15 mouse cellular contexts compared by ENCODE assay signal in genomic region chr11:113140595-113140994, GRCm38 (mm10).
"Had no signal": no experiment of that assay in that cellular context is flagged by ENCODE, and none has a peak within 500 bp of the region (broad histone marks: within the 10 kb centered on the region; RNA-seq: fewer than 3 reads in every experiment).

No protein-coding gene starts in this region.

- H3K27ac ChIP-seq: kidney, embryonic 15.5 days; limb, embryonic 13.5 days; liver, embryonic 14.5 days; midbrain, embryonic 12.5 days; neural tube, embryonic 12.5 days had no signal

- H3K36me3 ChIP-seq: kidney, embryonic 15.5 days; limb, embryonic 13.5 days; midbrain, embryonic 12.5 days; neural tube, embryonic 12.5 days had no signal

- H3K4me2 ChIP-seq: kidney, embryonic 15.5 days; limb, embryonic 13.5 days; midbrain, embryonic 12.5 days; neural tube, embryonic 12.5 days had no signal

- H3K4me3 ChIP-seq: kidney, embryonic 15.5 days; limb, embryonic 13.5 days; midbrain, embryonic 12.5 days; myocyte; neural tube, embryonic 12.5 days had no signal

- H3K27me3 ChIP-seq: kidney, embryonic 15.5 days; limb, embryonic 13.5 days; midbrain, embryonic 12.5 days; neural tube, embryonic 12.5 days had no signal

- H3K9me3 ChIP-seq: kidney, embryonic 15.5 days; midbrain, embryonic 12.5 days; neural tube, embryonic 12.5 days had no signal

- H3K9ac ChIP-seq: kidney, embryonic 15.5 days; limb, embryonic 13.5 days; liver, embryonic 14.5 days; midbrain, embryonic 12.5 days; neural tube, embryonic 12.5 days had no signal

- DNase-seq: kidney, postnatal 14 days; layer of hippocampus, adult 9-11 months; layer of hippocampus, postnatal 36 days; left cerebral cortex, postnatal 4 days; lung, adult 18-20 months; retina, postnatal 1 day; right cerebral cortex, postnatal 4 days; spleen, adult 18-20 months; thymus, postnatal 36 days had no signal
